Mouse (Mus musculus): ENCODE results near the gene Cxcl5.

DNA sequence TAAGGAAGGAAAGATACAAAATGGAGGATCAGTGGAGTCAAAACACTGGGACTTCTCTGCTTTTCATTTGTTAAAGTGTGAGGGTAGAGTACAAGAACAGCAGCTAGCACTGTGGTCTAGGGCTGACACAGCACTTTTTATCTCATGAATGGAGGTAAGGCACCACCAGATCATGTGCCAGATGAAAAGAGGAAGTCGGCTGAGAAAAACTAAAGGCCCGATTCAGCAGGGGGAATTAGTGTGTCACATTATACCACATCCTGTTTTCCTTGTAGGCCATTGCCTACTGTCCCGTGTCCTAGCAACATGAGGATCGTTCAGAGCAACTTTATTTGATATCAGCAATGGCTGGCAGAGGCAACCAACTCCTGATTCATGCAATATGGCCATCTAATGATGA is 17.1 kb upstream of the Cxcl5 start:
- TF ChIP-seq POLR2A (IDR thresholded peaks at IDR 0.05; ENCODE audit: borderline replicate concordance, low read depth, low read length) (no peak), CTCF (IDR thresholded peaks at IDR 0.05; ENCODE audit: low read depth, low read length) (no peak)

Measured in bone marrow macrophage, adult 2 months (primary cell).